Mouse (Mus musculus) liver, embryonic 13.5 days (tissue): ENCODE data around the gene Hoxb9. TPM values are rescaled to one million over a fixed set of nuclear protein-coding genes. Genes with fewer than 3 reads are reported as not detected.
A peak's percentile ranks its signal among the peaks of the same experiment; 100 is the strongest.

ENCODE experiments used
- ATAC-seq: fragments of 200-750 bp; cut with Nextera tagmentation; 2 replicates; pipeline ENCODE4 v1.8.0; 2017; ENCODE audit warnings: low read depth, mild to moderate bottlenecking, moderate number of reproducible peaks, moderate library complexity
- DNase-seq: peaks from one replicate; pipeline ENCODE4 v3.0.0; 2022
- H3K27ac ChIP-seq: fragments of 300-500 bp; sonication (generic); 2 replicates; pipeline ENCODE4 v1.5.1; 2015; ENCODE audit warnings: moderate library complexity, mild to moderate bottlenecking, inconsistent platforms
- H3K27me3 ChIP-seq: fragments of 300-500 bp; sonication (generic); 2 replicates; pipeline ENCODE4 v1.6.1; 2015; ENCODE audit warnings: mild to moderate bottlenecking, inconsistent platforms
- H3K36me3 ChIP-seq: fragments of 300-500 bp; sonication (generic); 2 replicates; pipeline ENCODE4 v1.6.1; 2015; ENCODE audit warnings: mild to moderate bottlenecking, inconsistent platforms
- H3K4me1 ChIP-seq: fragments of 300-500 bp; sonication (generic); replicated peaks from 2 replicates; pipeline ENCODE4 v1.6.1; 2015; ENCODE audit warnings: inconsistent platforms
- H3K4me2 ChIP-seq: fragments of 300-500 bp; sonication (generic); 2 replicates; pipeline ENCODE4 v1.6.1; 2015; ENCODE audit warnings: inconsistent platforms, mild to moderate bottlenecking, moderate library complexity
- H3K4me3 ChIP-seq: fragments of 300-500 bp; sonication (generic); replicated peaks from 2 replicates; pipeline ENCODE4 v1.5.1; 2015; ENCODE audit warnings: mild to moderate bottlenecking, inconsistent platforms
- H3K9ac ChIP-seq: fragments of 300-500 bp; sonication (generic); 2 replicates; pipeline ENCODE4 v1.6.1; 2015; ENCODE audit warnings: mild to moderate bottlenecking, inconsistent platforms
- H3K9me3 ChIP-seq: fragments of 300-500 bp; sonication (generic); replicated peaks from 2 replicates; pipeline ENCODE4 v1.6.1; 2016; ENCODE audit warnings: inconsistent platforms
- WGBS: fragments of 180-500 bp; shearing (Covaris S2); methylation state at CpG from one replicate; pipeline ENCODE4 v1.1.7; 2015; ENCODE audit not compliant: insufficient replicate concordance; 5-methylcytosine and 5-hydroxymethylcytosine counted together
- polyA plus RNA-seq: library from polyadenylated mRNA; unstranded; fragments of >200 nt; fragmentation: Nextera tagmentation; extraction: Ambion mirVana; gene quantifications from 2 replicates; pipeline ENCODE4 v1.2.1, GENCODE M21; 2015

Hoxb9 gene
- polyA plus RNA-seq, 1 experiment from 2014 or later: 0.06 TPM

GRCm38 (mm10) chr11:96304381-96305195 is 33.3 kb downstream of the Hoxb9 start:
- no peak for ATAC-seq
- peaks cover 4% of the 10 kb centered on the region; the same call in 1 of the 2 replicates for H3K4me1 ChIP-seq
- 5% methylated on average over 38 of the region's 38 CpGs for WGBS
- H3K27ac ChIP-seq: no peak overlapping the region
- no peaks in the 10 kb centered on the region for H3K36me3 ChIP-seq
- H3K27me3 ChIP-seq: peaks cover 100% of the 10 kb centered on the region
- peak overlapping the region; percentile 30 for H3K4me3 ChIP-seq
- no peak overlapping the region for H3K9ac ChIP-seq
- H3K4me2 ChIP-seq: peak overlapping the region; percentile 48
- H3K9me3 ChIP-seq: no peaks in the 10 kb centered on the region
- no peak for DNase-seq

DNA sequence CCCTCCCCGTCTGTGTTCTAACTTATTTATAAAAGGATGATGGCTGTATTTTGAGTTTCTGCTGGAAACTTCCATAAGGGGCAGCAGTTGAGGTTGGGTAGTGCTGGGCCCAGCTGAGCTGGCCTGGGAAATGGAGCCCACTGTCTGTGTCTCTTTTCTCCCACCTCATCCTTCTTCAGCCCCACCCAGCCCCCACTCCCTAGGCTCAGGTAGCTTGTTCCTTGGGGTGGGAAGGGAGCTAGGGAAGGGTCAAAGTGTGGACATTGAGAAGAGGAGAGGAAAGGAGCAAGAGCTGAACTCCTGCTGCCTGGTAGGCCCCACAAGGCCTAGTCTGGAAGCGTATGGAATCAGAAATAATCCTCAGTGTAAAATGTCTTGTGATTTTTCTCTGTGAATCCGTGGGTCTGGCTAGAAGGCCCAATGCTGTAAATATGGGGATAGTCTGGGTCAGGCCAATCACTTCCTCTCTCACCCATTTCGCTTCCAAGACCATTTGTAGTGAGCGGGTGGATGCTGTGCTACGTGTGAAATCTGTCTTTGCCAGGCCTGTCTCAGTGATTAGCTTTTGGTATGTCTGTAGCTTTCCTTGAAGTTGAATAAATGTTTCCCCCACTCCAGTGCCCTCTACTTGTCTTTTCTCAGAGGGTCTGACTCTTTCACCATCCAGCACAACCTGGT is 34.4 kb downstream of the Hoxb9 start:
- no peak overlapping the region for H3K27ac ChIP-seq
- no peak for ATAC-seq

DNA sequence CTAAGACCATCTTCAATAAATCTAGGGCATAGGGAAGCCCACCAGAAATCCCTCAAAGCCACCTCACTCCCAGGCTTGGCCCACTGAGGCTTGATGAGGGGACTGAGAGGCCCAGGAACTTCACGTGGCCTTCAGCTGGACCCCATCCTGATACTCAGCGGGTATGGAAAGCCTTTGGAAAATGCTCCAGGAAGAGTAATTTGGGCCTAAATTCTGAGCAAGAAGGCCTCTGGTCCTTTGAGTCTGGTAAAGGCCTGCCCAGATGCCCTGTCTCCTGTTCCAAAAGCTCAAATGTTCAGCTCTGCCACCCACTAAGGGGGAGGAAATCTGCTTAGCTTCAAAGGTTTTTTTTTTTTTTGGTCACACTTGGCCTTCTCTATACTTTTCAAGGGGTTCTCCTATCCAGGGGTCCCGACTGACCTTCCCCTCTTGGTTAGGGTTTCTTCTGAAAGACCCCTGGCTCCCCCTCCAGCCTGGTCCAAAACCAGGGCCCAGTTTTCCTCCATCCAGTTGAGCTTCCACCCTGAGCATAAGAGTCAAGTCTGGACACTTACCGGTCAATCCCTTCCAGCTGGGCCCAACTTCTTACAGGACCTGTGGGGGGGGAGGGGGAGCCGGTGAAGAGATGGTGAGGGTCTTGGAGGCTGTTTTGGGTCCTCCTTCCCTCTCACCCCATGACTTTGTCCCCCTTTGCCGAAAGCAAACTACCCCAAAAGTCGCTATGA is 35.1 kb downstream of the Hoxb9 start:
- Histone ChIP-seq H3K27ac (no peak overlapping the region), H3K27me3 (peaks cover 100% of the 10 kb centered on the region), H3K4me3 (no peak overlapping the region), H3K4me1 (peaks cover 11% of the 10 kb centered on the region), H3K36me3 (no peaks in the 10 kb centered on the region), H3K9me3 (no peaks in the 10 kb centered on the region), H3K9ac (no peak overlapping the region), H3K4me2 (no peak overlapping the region)
- ATAC-seq (no peak), DNase-seq (no peak)
- WGBS: 50% methylated on average over 7 of the region's 7 CpGs

More for the DNA sequence above, 34.4 kb downstream of the Hoxb9 start:
- H3K4me3 ChIP-seq: no peak overlapping the region
- no peak overlapping the region for H3K4me2 ChIP-seq
- H3K9me3 ChIP-seq: no peaks in the 10 kb centered on the region
- 52% methylated on average over 6 of the region's 6 CpGs for WGBS
- no peaks in the 10 kb centered on the region for H3K36me3 ChIP-seq
- H3K9ac ChIP-seq: no peak overlapping the region
- peaks cover 100% of the 10 kb centered on the region for H3K27me3 ChIP-seq
- DNase-seq: no peak
- peaks cover 8% of the 10 kb centered on the region; the same call in 1 of the 2 replicates for H3K4me1 ChIP-seq

GRCm38 (mm10) chr11:96306908-96307269 is 35.6 kb downstream of the Hoxb9 start:
- ATAC-seq: no peak
- H3K36me3 ChIP-seq: no peaks in the 10 kb centered on the region
- peaks cover 11% of the 10 kb centered on the region for H3K4me1 ChIP-seq
- no peaks in the 10 kb centered on the region for H3K9me3 ChIP-seq
- no peak for DNase-seq
- peaks cover 100% of the 10 kb centered on the region for H3K27me3 ChIP-seq
- H3K4me3 ChIP-seq: no peak overlapping the region
- WGBS: 23% methylated on average over 13 of the region's 13 CpGs
- H3K27ac ChIP-seq: no peak overlapping the region
- no peak overlapping the region for H3K9ac ChIP-seq
- no peak overlapping the region for H3K4me2 ChIP-seq

DNA sequence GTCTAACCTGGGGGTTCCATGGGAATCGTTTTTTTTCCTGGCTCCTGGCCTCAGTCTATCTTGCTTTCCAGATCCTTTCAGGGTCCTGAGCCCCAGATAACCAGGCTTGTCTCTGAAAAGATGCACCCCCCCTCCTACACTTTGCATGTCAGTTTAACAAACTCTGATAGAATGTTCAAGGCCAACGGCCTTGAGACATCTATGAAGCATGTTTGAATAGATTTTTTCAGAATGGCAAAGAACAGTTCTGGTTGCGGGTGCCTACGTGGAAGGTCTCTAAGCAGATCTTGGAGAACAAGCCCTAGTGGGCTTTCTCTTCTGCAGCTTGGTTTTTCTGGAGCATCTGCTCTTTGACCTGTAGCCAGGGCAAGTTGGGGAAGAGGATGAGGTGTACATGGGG is 37.5 kb downstream of the Hoxb9 start:
- WGBS: 39% methylated on average over 4 of the region's 4 CpGs
- no peaks in the 10 kb centered on the region for H3K9me3 ChIP-seq
- H3K9ac ChIP-seq: no peak overlapping the region
- no peak overlapping the region for H3K4me3 ChIP-seq
- H3K27me3 ChIP-seq: peaks cover 100% of the 10 kb centered on the region
- DNase-seq (no peak), ATAC-seq (no peak)
- no peak overlapping the region for H3K27ac ChIP-seq
- no peaks in the 10 kb centered on the region for H3K36me3 ChIP-seq
- no peak overlapping the region for H3K4me2 ChIP-seq
- peaks cover 10% of the 10 kb centered on the region for H3K4me1 ChIP-seq

DNA sequence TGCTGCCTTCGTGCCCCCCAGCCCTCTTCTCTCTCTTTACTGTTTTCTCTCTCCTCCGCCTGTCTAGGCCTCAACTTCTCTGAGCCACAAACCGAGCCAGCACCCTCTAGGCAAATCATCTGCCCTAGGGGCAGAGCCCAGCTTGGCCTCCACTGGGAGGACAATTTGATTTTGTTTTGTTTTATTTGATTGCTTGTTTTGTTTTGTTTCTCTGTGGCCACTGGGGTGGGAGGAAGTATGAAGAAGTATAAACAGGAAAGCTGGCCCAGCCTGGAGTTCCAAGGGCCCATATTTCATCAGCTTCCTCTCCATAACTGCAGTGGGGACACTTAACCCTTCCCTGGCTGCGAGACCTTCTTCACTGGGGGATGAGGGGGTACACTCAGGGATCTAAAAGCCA is 38.0 kb downstream of the Hoxb9 start:
- Histone ChIP-seq H3K4me1 (peaks cover 11% of the 10 kb centered on the region), H3K36me3 (no peaks in the 10 kb centered on the region), H3K27me3 (peaks cover 100% of the 10 kb centered on the region), H3K9ac (no peak overlapping the region), H3K9me3 (no peaks in the 10 kb centered on the region), H3K27ac (no peak overlapping the region; the same call in 1 of the 2 replicates), H3K4me3 (no peak overlapping the region), H3K4me2 (no peak overlapping the region)
- DNase-seq (no peak), ATAC-seq (no peak)
- 22% methylated on average over 4 of the region's 4 CpGs for WGBS

GRCm38 (mm10) chr11:96310183-96310938 is 39.1 kb downstream of the Hoxb9 start:
- 27% methylated on average over 20 of the region's 20 CpGs for WGBS
- Histone ChIP-seq H3K9me3 (no peaks in the 10 kb centered on the region), H3K4me1 (peaks cover 13% of the 10 kb centered on the region), H3K4me3 (no peak overlapping the region), H3K4me2 (no peak overlapping the region), H3K9ac (no peak overlapping the region), H3K27me3 (peaks cover 100% of the 10 kb centered on the region), H3K36me3 (no peaks in the 10 kb centered on the region), H3K27ac (no peak overlapping the region)
- DNase-seq (no peak), ATAC-seq (no peak)

- 11% methylated on average over 6 of the region's 6 CpGs for WGBS
- no peak for ATAC-seq
- Histone ChIP-seq H3K4me3 (peak overlapping the region; percentile 30), H3K4me1 (peaks cover 13% of the 10 kb centered on the region), H3K27ac (no peak overlapping the region), H3K36me3 (no peaks in the 10 kb centered on the region), H3K9me3 (no peaks in the 10 kb centered on the region), H3K9ac (no peak overlapping the region), H3K4me2 (peak overlapping the region; percentile 41), H3K27me3 (peaks cover 100% of the 10 kb centered on the region)
- DNase-seq: no peak
Measured at GRCm38 (mm10) chr11:96311097-96311496, 39.8 kb downstream of the Hoxb9 start.

GRCm38 (mm10) chr11:96311520-96312417 is 40.5 kb downstream of the Hoxb9 start:
- no peak for ATAC-seq
- peak overlapping the region; percentile 30 for H3K4me3 ChIP-seq
- no peak overlapping the region for H3K27ac ChIP-seq
- no peaks in the 10 kb centered on the region for H3K36me3 ChIP-seq
- H3K9ac ChIP-seq: no peak overlapping the region
- peaks cover 13% of the 10 kb centered on the region for H3K4me1 ChIP-seq
- 2% methylated on average over 31 of the region's 31 CpGs for WGBS
- peak overlapping the region; percentile 41 for H3K4me2 ChIP-seq
- peaks cover 100% of the 10 kb centered on the region for H3K27me3 ChIP-seq
- DNase-seq: no peak
- H3K9me3 ChIP-seq: no peaks in the 10 kb centered on the region

DNA sequence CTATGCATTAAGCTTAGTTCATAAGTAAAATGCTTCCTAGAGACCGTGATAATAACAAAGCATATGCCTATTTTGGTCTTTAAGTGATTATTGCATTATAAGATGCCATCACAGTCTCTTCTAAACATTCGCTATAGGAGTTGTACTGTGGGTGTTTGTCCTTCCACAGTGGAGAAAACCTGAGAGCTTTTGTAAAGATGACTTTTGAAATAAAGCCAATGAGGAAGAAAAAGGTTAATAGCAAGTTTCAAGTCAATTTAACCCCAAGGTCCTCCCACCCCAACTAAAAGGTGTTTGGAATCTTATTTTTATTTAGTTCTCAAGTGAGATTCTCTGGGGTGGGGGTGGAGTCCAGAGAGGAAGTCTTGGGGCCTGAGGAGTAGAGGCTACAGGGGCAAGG is 41.9 kb downstream of the Hoxb9 start:
- H3K9me3 ChIP-seq: no peaks in the 10 kb centered on the region
- peaks cover 13% of the 10 kb centered on the region for H3K4me1 ChIP-seq
- ATAC-seq: no peak
- no peak overlapping the region for H3K9ac ChIP-seq
- WGBS: 35% methylated on average over 2 of the region's 2 CpGs
- no peak overlapping the region for H3K4me2 ChIP-seq
- H3K27ac ChIP-seq: no peak overlapping the region
- H3K4me3 ChIP-seq: no peak overlapping the region
- DNase-seq: no peak
- peaks cover 100% of the 10 kb centered on the region for H3K27me3 ChIP-seq
- no peaks in the 10 kb centered on the region for H3K36me3 ChIP-seq
